Mouse (Mus musculus): ENCODE measurements at regions not wholly inside any gene's neighbourhood (a gene's known extent, or its start where the extent isn't known, plus 50 kb on each side); places are given as distances from the start of the nearest gene placed in this dataset.

DNA sequence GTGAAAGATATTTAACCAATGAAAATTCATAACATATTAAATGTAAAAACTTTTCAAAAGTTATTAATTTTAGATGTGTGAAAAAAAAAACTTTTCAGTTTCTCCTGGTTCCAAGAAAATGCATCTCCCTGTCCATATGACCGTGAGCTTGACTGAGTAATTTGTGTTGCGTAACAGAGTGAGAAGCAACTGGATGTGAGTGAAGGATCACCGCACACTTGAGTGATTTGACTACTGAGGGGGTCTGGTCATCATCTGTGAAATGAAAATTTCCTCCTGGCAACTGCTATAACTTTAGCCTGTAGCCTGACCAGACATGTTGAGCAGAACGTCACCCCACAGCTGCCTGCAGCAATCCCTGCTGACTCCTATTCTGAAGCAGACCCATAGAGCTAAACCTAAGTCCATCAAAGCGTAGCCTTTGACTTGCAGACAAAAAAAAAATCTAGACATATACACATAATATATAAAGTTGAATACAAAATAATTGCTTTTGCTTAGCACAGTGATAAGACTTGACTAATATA is 461.2 kb downstream of the Brinp3 start:
- no peak for ATAC-seq (ENCODE audit: insufficient number of reproducible peaks, low FRiP score, low TSS enrichment, low read depth)
- Histone ChIP-seq H3K27ac (replicated peaks; ENCODE audit: low read depth, low read length) (no peak overlapping the region), H3K9me3 (ENCODE audit: control insufficient read depth, low read length) (no peaks in the 10 kb centered on the region), H3K36me3 (ENCODE audit: control insufficient read depth, insufficient read depth, low read length) (no peaks in the 10 kb centered on the region), H3K27me3 (ENCODE audit: control insufficient read depth, insufficient read depth, low read length) (no peaks in the 10 kb centered on the region), H3K9ac (ENCODE audit: low read length) (no peak overlapping the region), H3K4me3 (ENCODE audit: low read depth, low read length) (no peak overlapping the region), H3K4me1 (ENCODE audit: control insufficient read depth, insufficient read depth, low read length) (no peaks in the 10 kb centered on the region), H3K4me2 (ENCODE audit: low read depth, severe bottlenecking) (no peak overlapping the region)
- WGBS, result 89% methylated on average over 5 of the region's 5 CpGs
- DNase-seq (ENCODE audit: low spot score), result no peak

DNA sequence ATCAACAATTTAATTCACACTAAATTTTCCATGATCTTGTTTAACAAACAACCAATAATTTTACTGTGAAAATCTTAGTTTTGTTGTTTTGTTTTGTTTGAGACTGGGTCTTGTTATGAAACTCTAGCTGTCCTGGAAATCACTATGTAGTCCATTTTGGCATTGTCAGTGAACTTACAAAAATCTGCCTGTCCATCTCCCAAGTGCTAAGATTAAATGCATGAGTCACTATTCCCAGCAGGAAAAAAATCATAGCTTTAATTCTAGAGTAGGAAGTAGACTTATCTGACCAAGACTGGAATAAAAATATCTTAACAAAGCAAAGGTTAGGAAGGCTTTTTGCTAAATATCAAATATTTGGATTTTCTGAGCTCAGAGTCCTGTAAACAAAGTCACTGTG is 461.8 kb downstream of the Brinp3 start:
- no peak overlapping the region for H3K9ac ChIP-seq (ENCODE audit: low read length)
- no peaks in the 10 kb centered on the region for H3K36me3 ChIP-seq (ENCODE audit: control insufficient read depth, insufficient read depth, low read length)
- no peak for DNase-seq (ENCODE audit: low spot score)
- no peaks in the 10 kb centered on the region for H3K9me3 ChIP-seq (ENCODE audit: control insufficient read depth, low read length)
- H3K4me3 ChIP-seq (ENCODE audit: low read depth, low read length), result no peak overlapping the region
- H3K27ac ChIP-seq (replicated peaks; ENCODE audit: low read depth, low read length), result no peak overlapping the region
- ATAC-seq (ENCODE audit: insufficient number of reproducible peaks, low FRiP score, low TSS enrichment, low read depth), result no peak
- H3K4me2 ChIP-seq (ENCODE audit: low read depth, severe bottlenecking), result no peak overlapping the region
- H3K4me1 ChIP-seq (ENCODE audit: control insufficient read depth, insufficient read depth, low read length), result no peaks in the 10 kb centered on the region
- no peaks in the 10 kb centered on the region for H3K27me3 ChIP-seq (ENCODE audit: control insufficient read depth, insufficient read depth, low read length)

DNA sequence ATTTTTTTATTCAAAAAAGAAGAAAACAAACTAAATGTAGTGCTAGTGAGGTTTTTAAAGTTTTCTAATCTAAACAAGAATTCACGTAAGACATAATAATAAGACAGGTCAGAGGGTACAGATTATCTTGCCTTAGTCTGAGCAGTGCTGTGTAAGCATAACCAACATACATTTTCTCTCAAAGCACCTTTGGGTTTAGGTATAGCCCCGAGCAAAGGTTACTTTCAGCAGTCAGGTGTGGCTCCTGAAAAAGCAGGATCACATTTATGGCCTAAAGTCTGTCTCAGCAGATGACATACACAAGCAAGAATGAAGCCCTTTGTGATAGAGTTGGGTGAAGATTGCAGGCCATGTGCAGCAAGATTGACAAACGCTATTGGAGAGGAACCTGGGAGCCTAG is 465.9 kb downstream of the Brinp3 start:
- WGBS, result 92% methylated on average over 3 of the region's 3 CpGs
- H3K4me1 ChIP-seq (ENCODE audit: control insufficient read depth, insufficient read depth, low read length), result no peaks in the 10 kb centered on the region

DNA sequence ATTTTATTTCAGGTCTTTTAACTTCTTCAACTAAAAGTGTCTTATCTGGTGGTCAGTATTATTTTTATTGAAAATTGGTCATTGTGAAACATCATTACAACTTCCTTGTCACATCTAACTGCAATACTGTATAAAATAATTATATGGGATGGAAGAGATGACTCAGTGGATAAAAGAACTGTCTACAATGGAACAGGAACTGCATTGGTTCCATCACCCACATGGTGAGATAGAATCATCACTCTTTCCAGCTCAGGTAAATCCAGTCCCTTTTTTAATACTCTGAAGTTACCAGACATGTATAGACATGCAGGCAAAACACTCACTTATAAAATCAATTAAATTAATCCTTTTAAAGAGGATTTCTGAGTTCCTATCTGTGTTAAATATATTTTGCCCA is 473.0 kb downstream of the Brinp3 start:
- no peak overlapping the region for H3K4me3 ChIP-seq (ENCODE audit: low read depth, low read length)
- no peak overlapping the region for H3K27ac ChIP-seq (replicated peaks; ENCODE audit: low read depth, low read length)
- H3K36me3 ChIP-seq (ENCODE audit: control insufficient read depth, insufficient read depth, low read length), result no peaks in the 10 kb centered on the region
- ATAC-seq (ENCODE audit: insufficient number of reproducible peaks, low FRiP score, low TSS enrichment, low read depth), result no peak
- no peak overlapping the region for H3K4me2 ChIP-seq (ENCODE audit: low read depth, severe bottlenecking)
- DNase-seq (ENCODE audit: low spot score), result no peak
- no peak overlapping the region for H3K9ac ChIP-seq (ENCODE audit: low read length)
- no peaks in the 10 kb centered on the region for H3K9me3 ChIP-seq (ENCODE audit: control insufficient read depth, low read length)
- H3K27me3 ChIP-seq (ENCODE audit: control insufficient read depth, insufficient read depth, low read length), result no peaks in the 10 kb centered on the region
- no peaks in the 10 kb centered on the region for H3K4me1 ChIP-seq (ENCODE audit: control insufficient read depth, insufficient read depth, low read length)

More for the DNA sequence above, 465.9 kb downstream of the Brinp3 start:
- ATAC-seq (ENCODE audit: insufficient number of reproducible peaks, low FRiP score, low TSS enrichment, low read depth), result no peak
- Histone ChIP-seq H3K4me2 (ENCODE audit: low read depth, severe bottlenecking) (no peak overlapping the region), H3K36me3 (ENCODE audit: control insufficient read depth, insufficient read depth, low read length) (no peaks in the 10 kb centered on the region), H3K27me3 (ENCODE audit: control insufficient read depth, insufficient read depth, low read length) (no peaks in the 10 kb centered on the region), H3K9me3 (ENCODE audit: control insufficient read depth, low read length) (no peaks in the 10 kb centered on the region), H3K9ac (ENCODE audit: low read length) (no peak overlapping the region), H3K4me3 (ENCODE audit: low read depth, low read length) (no peak overlapping the region), H3K27ac (replicated peaks; ENCODE audit: low read depth, low read length) (no peak overlapping the region)
- DNase-seq (ENCODE audit: low spot score), result no peak

DNA sequence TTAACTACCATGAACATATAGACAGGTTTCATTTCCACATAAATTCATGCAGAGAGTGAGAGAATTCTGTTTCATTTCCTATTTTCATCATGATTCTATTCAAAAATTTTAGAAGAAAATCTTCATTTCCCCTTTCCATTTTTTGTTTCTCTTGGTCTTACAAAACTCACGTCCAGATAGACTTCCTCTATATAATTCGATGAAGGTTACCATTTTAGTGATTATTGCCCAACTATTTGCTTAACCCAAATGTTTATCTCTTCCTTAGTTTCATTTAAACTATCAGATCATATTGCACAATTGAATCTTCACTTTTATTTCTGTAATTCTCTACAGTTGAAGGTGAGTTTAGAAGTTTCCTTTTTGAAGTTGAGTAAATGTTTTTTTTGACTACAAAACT is 473.4 kb downstream of the Brinp3 start:
- ATAC-seq (ENCODE audit: insufficient number of reproducible peaks, low FRiP score, low TSS enrichment, low read depth) (no peak), DNase-seq (ENCODE audit: low spot score) (no peak)
- Histone ChIP-seq H3K9ac (ENCODE audit: low read length) (no peak overlapping the region), H3K27ac (replicated peaks; ENCODE audit: low read depth, low read length) (no peak overlapping the region), H3K36me3 (ENCODE audit: control insufficient read depth, insufficient read depth, low read length) (no peaks in the 10 kb centered on the region), H3K9me3 (ENCODE audit: control insufficient read depth, low read length) (no peaks in the 10 kb centered on the region), H3K4me1 (ENCODE audit: control insufficient read depth, insufficient read depth, low read length) (no peaks in the 10 kb centered on the region), H3K4me2 (ENCODE audit: low read depth, severe bottlenecking) (no peak overlapping the region), H3K4me3 (ENCODE audit: low read depth, low read length) (no peak overlapping the region), H3K27me3 (ENCODE audit: control insufficient read depth, insufficient read depth, low read length) (no peaks in the 10 kb centered on the region)
- WGBS, result 85% methylated on average over 2 of the region's 2 CpGs

DNA sequence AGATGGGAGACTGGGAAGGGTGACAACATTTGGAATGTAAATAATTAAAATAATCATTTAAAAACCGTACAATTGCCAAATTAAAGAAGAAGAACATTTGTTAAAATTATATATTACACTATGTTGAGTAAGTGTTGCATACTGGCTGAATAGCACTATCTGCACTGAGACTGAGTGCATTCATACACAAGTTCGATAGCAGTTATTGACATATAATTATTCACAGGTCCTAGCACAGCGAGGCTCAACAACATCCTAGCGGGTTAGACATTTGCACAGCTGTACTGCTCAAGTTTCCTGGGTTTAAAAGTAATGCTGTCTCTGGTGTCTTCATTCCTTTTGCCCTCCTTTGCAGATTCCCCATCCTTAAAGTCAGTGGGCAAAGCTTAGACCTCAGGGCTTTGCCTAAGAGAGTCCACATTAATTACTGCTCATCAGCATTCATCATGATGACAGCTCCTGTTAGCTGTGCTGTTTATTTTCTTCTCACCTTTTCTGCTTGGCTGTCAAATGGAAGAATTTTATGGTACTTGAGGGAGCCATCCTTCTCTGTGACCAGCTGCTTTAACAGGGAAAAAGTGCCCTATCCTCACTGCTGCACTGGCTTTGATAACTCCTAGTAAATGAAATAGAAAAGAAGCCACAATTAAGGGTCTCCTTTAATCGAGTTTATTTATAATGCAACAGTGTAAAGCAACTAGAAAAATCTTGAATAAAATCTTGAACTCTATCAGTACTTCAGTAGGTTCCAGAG is 489.1 kb downstream of the Brinp3 start:
- Histone ChIP-seq H3K36me3 (ENCODE audit: control insufficient read depth, insufficient read depth, low read length) (no peaks in the 10 kb centered on the region), H3K4me3 (ENCODE audit: low read depth, low read length) (no peak overlapping the region), H3K9ac (ENCODE audit: low read length) (no peak overlapping the region), H3K4me2 (ENCODE audit: low read depth, severe bottlenecking) (no peak overlapping the region), H3K4me1 (ENCODE audit: control insufficient read depth, insufficient read depth, low read length) (no peaks in the 10 kb centered on the region), H3K27me3 (ENCODE audit: control insufficient read depth, insufficient read depth, low read length) (no peaks in the 10 kb centered on the region), H3K27ac (replicated peaks; ENCODE audit: low read depth, low read length) (no peak overlapping the region), H3K9me3 (ENCODE audit: control insufficient read depth, low read length) (no peaks in the 10 kb centered on the region)
- 78% methylated on average over 5 of the region's 5 CpGs for WGBS
- DNase-seq (ENCODE audit: low spot score) (no peak), ATAC-seq (ENCODE audit: insufficient number of reproducible peaks, low FRiP score, low TSS enrichment, low read depth) (no peak)

DNA sequence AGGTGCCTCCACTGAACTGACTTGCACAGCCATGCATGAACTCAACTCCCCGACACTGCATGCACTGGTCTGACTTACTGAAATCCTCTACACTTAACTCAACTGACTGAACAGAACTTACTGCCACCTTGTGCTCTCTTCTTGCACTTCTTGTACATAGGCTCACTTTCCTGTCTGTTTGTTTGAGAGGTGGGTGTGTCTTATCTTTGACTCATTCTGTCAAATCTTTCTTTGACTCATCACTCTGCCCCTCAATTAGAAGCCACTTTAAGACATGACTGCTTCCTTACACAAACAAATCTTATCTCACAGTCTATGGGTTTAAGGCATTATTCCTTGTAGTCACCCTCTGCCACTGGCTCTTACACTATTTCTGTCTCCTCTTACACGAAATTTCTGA is 505.5 kb downstream of the Brinp3 start:
- Histone ChIP-seq H3K27me3 (ENCODE audit: control insufficient read depth, insufficient read depth, low read length) (no peaks in the 10 kb centered on the region), H3K4me3 (ENCODE audit: low read depth, low read length) (no peak overlapping the region), H3K4me1 (ENCODE audit: control insufficient read depth, insufficient read depth, low read length) (no peaks in the 10 kb centered on the region), H3K36me3 (ENCODE audit: control insufficient read depth, insufficient read depth, low read length) (no peaks in the 10 kb centered on the region), H3K27ac (replicated peaks; ENCODE audit: low read depth, low read length) (no peak overlapping the region), H3K4me2 (ENCODE audit: low read depth, severe bottlenecking) (no peak overlapping the region), H3K9ac (ENCODE audit: low read length) (no peak overlapping the region), H3K9me3 (ENCODE audit: control insufficient read depth, low read length) (no peaks in the 10 kb centered on the region)
- no peak for ATAC-seq (ENCODE audit: insufficient number of reproducible peaks, low FRiP score, low TSS enrichment, low read depth)
- no peak for DNase-seq (ENCODE audit: low spot score)
- WGBS, result 65% methylated on average over 2 of the region's 2 CpGs

DNA sequence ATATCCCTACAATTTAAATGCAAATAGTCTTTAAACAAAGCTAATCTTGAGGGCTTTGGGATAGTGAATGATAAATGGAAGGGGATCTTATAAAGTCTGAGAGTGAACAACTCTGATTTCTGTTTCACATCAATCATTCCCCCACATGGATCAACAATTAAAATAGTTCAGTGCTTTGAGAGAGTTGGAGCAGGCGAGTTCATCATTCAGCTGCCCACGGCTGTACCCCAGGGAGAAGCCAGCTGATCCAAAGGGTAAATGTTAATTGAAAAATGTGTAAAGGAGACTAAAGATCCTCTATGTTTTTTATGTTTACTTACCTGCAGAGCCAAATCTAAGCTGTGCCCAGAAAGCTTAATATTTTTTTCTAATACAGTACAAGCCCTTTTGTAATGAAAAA is 553.2 kb downstream of the Brinp3 start:
- 50% methylated on average over 2 of the region's 2 CpGs for WGBS
- no peak overlapping the region for H3K27ac ChIP-seq (replicated peaks; ENCODE audit: low read depth, low read length)
- no peaks in the 10 kb centered on the region for H3K36me3 ChIP-seq (ENCODE audit: control insufficient read depth, insufficient read depth, low read length)
- ATAC-seq (ENCODE audit: insufficient number of reproducible peaks, low FRiP score, low TSS enrichment, low read depth), result no peak
- no peak overlapping the region for H3K4me3 ChIP-seq (ENCODE audit: low read depth, low read length)
- H3K4me2 ChIP-seq (ENCODE audit: low read depth, severe bottlenecking), result no peak overlapping the region
- DNase-seq (ENCODE audit: low spot score), result no peak
- H3K9ac ChIP-seq (ENCODE audit: low read length), result no peak overlapping the region
- H3K27me3 ChIP-seq (ENCODE audit: control insufficient read depth, insufficient read depth, low read length), result no peaks in the 10 kb centered on the region
- no peaks in the 10 kb centered on the region for H3K4me1 ChIP-seq (ENCODE audit: control insufficient read depth, insufficient read depth, low read length)
- no peaks in the 10 kb centered on the region for H3K9me3 ChIP-seq (ENCODE audit: control insufficient read depth, low read length)

DNA sequence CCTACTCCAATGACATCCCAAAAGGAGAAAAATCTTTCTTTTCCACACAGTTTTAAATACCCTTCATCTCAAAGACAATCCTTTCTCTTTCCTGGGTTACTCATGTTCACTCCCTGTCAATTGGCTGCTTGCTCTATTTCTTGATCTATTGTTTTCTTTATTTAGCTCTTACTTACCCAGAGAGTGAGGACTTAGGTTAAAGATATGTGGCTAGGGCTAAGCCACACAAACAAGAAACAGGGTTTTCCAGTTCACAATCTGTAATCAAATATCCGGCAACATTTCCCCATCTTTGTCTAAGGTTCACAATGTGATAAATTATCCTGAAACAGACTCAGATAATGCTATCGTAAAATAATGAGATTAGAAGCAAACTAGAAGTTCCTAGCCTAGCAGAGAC is 563.9 kb downstream of the Brinp3 start:
- Histone ChIP-seq H3K36me3 (ENCODE audit: control insufficient read depth, insufficient read depth, low read length) (no peaks in the 10 kb centered on the region), H3K4me3 (ENCODE audit: low read depth, low read length) (no peak overlapping the region), H3K9ac (ENCODE audit: low read length) (no peak overlapping the region), H3K4me2 (ENCODE audit: low read depth, severe bottlenecking) (no peak overlapping the region), H3K9me3 (ENCODE audit: control insufficient read depth, low read length) (no peaks in the 10 kb centered on the region), H3K4me1 (ENCODE audit: control insufficient read depth, insufficient read depth, low read length) (no peaks in the 10 kb centered on the region), H3K27ac (replicated peaks; ENCODE audit: low read depth, low read length) (no peak overlapping the region), H3K27me3 (ENCODE audit: control insufficient read depth, insufficient read depth, low read length) (no peaks in the 10 kb centered on the region)
- WGBS, result 83% methylated on average over 2 of the region's 2 CpGs
- DNase-seq (ENCODE audit: low spot score) (no peak), ATAC-seq (ENCODE audit: insufficient number of reproducible peaks, low FRiP score, low TSS enrichment, low read depth) (no peak)

All from limb, embryonic 11.5 days (tissue).